Mouse (Mus musculus): ENCODE data around the gene Arhgap17.

Arhgap17 gene

GRCm38 (mm10) chr7:123369759-123370481, at the start of gene Arhgap17, which contains the start of gene Lcmt1:
Gene Arhgap17 (minus strand): TSS chr7:123369915.
Gene Lcmt1 (plus strand): TSS chr7:123369784.
- in situ Hi-C loops (cut with MboI; ENCODE audit: low sequenced_read_pairs), result no loop called here

- in situ Hi-C loops (cut with MboI; ENCODE audit: low sequenced_read_pairs), result no loop called here
These were observed 47.9 kb upstream of the Arhgap17 start for GRCm38 (mm10) chr7:123417661-123418060.

GRCm38 (mm10) chr7:123416803-123417202, 47.1 kb upstream of the Arhgap17 start:
- in situ Hi-C loops (cut with MboI; ENCODE audit: low sequenced_read_pairs), result no loop called here

DNA sequence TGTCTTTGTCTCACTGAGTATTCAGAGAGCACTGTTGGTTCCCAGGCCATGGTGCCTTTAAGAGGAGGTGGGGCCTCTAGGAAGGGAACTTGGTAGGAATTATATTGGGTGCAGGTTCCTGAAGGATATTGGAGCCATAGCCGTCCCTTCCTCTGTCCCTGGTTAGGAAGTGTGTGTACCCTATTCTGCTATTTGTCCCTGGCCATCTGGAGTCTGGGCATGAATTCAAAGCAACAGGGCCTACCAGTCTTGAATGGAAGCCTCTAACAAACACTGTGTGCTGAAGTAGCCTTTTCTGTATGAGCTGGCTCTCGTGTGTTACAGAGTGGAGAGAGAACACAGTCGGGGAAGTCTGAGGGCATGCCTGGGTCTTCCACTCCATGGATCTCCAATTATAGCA, 42.4 kb upstream of the Arhgap17 start:
- in situ Hi-C loops (cut with MboI; ENCODE audit: low sequenced_read_pairs), result no loop called here

DNA sequence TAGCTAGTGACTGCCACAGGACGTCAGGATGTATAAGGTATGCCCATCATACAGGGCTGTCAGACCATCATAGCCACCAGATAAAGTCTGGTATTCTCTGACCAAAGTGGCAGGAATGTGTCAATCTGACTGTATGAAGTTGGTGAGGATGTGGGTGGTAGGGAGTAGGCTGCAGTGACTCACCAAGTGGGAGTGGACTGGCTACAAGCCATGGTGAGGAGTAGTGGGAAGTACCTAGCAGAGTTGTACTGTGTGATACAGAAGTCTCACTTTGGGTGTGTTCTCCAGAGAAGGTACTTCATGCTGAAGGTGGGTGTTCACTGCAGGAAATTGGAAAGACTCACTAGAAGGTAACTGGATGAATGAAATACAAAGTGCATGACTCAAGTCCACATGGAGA, 41.4 kb upstream of the Arhgap17 start:
- in situ Hi-C loops (cut with MboI; ENCODE audit: low sequenced_read_pairs), result no loop called here

GRCm38 (mm10) chr7:123410502-123410901, 40.8 kb upstream of the Arhgap17 start:
- in situ Hi-C loops (cut with MboI; ENCODE audit: low sequenced_read_pairs), result no loop called here

GRCm38 (mm10) chr7:123406988-123407387, 37.3 kb upstream of the Arhgap17 start:
- in situ Hi-C loops (cut with MboI; ENCODE audit: low sequenced_read_pairs), result no loop called here

DNA sequence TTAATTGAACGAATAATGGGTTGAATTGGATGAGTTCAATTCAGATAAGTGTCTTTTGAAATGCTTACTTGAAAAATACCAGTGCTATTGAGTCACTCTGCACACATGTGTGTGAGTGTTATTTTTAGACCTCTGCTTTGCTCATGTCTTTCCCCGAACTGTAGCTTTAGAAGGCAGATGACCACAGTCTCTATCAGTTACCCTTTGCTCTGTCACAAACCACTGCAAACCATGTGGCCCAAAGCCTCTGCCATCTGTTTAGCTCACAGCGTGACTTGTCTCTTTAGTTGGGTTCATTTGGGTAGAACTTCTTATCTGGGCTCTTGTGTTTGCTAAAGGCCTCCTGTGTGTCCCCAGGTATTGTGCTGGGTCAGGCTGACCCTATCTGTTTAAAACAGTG, 35.9 kb upstream of the Arhgap17 start:
- in situ Hi-C loops (cut with MboI; ENCODE audit: low sequenced_read_pairs), result no loop called here

- in situ Hi-C loops (cut with MboI; ENCODE audit: low sequenced_read_pairs), result no loop called here
These were observed 34.5 kb upstream of the Arhgap17 start for GRCm38 (mm10) chr7:123404198-123404597.

DNA sequence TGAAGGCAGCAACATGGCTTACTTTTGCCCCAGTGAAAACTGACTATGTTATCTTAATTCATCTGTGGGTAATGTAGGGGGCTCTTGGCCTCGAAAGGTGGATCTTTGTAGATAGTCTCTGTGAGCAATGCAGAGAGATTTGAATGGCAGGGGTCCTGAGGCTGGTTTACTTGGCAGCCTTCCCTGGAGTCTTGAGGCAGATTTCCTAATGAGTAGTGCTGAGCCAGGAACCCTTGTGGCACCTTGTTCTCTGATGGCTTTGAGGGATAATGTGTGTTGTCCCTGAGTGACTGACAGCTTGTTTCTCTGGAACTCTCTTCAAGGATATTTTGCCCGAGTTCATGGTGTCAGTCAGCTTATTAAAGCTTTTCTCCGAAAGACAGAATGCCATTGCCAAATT, 31.4 kb upstream of the Arhgap17 start:
- in situ Hi-C loops (cut with MboI; ENCODE audit: low sequenced_read_pairs), result no loop called here

DNA sequence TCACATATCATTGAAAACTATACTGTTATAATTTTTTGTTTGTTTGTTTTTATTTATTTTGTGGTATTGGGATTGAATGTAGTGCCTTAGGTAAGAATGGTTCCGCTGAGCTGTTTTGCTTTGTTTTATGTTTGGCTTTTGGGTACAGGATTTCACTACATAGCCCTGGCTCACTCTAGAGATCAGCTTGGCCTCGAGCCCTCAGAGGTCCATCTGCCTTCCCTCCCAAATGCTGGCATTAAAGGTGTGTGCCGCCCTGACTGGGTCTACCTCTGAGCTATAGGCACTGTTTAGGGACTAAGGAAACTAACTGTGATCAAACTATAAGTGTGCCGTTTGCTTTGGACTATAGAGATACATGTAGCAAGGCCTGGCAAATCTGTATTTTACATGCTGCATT, 29.6 kb upstream of the Arhgap17 start:
- in situ Hi-C loops (cut with MboI; ENCODE audit: low sequenced_read_pairs), result no loop called here

GRCm38 (mm10) chr7:123398828-123399227, 29.1 kb upstream of the Arhgap17 start:
- in situ Hi-C loops (cut with MboI; ENCODE audit: low sequenced_read_pairs), result no loop called here

- in situ Hi-C loops (cut with MboI; ENCODE audit: low sequenced_read_pairs), result no loop called here
These were observed 28.2 kb upstream of the Arhgap17 start for GRCm38 (mm10) chr7:123397931-123398330.

GRCm38 (mm10) chr7:123397369-123397768, 27.7 kb upstream of the Arhgap17 start:
- in situ Hi-C loops (cut with MboI; ENCODE audit: low sequenced_read_pairs), result no loop called here

- in situ Hi-C loops (cut with MboI; ENCODE audit: low sequenced_read_pairs), result no loop called here
These were observed 27.2 kb upstream of the Arhgap17 start for GRCm38 (mm10) chr7:123396900-123397299.

DNA sequence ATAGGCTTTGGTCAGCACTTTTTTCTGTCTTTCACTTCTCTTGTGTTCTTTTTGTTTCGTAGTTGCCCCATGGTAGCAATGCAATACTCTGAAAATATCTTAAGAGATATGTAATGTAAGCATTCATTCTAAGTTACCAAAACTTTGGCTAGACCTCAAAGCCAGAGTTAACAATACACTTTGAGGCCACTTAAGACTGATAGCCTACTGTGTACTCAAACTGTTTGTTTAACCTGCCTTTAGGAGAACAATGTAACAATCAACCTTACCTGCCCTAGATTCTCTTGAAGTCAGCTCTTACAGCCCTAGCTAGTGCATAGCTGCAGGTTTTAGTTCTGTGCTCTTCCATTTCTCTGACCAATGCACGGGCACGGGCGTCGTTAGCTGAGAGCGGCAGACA, 24.6 kb upstream of the Arhgap17 start:
- in situ Hi-C loops (cut with MboI; ENCODE audit: low sequenced_read_pairs), result no loop called here

- in situ Hi-C loops (cut with MboI; ENCODE audit: low sequenced_read_pairs), result no loop called here
These were observed 20.1 kb upstream of the Arhgap17 start for GRCm38 (mm10) chr7:123389686-123390280.

DNA sequence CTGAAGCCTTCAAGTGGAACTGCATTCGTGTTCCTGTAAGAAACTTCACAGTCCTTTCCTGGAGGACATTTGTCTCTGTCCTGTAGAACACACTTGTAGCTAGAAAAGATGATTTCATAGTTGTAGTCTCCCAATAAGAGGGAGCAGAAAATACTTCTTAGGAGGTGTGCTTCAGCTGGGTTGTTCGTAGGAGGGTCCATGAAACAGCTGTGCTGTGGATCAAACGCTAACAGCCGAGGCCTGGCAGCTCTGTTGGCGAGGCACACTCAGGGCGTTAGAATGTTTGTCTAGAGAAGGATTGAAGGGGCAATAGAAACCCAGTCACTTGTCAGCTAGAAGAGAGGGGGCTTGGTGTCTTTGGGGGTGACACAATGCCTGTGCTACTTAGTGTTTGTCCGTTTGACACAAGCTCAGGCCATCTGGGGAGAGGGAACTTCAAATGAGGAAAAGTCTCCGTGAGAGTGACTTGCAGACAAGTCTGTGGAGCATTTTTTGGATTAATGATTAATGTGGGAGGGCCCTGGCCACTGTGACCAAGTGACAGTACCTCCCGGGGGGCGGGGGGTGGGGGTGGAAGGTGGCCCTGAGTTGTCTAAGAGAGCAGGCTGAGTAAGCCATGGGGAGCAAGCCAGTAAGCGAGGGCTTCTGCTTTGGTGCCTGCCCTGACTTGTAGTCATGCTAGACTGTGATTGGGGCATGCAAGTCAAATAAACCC, 16.1 kb upstream of the Arhgap17 start:
- in situ Hi-C loops (cut with MboI; ENCODE audit: low sequenced_read_pairs), result no loop called here

DNA sequence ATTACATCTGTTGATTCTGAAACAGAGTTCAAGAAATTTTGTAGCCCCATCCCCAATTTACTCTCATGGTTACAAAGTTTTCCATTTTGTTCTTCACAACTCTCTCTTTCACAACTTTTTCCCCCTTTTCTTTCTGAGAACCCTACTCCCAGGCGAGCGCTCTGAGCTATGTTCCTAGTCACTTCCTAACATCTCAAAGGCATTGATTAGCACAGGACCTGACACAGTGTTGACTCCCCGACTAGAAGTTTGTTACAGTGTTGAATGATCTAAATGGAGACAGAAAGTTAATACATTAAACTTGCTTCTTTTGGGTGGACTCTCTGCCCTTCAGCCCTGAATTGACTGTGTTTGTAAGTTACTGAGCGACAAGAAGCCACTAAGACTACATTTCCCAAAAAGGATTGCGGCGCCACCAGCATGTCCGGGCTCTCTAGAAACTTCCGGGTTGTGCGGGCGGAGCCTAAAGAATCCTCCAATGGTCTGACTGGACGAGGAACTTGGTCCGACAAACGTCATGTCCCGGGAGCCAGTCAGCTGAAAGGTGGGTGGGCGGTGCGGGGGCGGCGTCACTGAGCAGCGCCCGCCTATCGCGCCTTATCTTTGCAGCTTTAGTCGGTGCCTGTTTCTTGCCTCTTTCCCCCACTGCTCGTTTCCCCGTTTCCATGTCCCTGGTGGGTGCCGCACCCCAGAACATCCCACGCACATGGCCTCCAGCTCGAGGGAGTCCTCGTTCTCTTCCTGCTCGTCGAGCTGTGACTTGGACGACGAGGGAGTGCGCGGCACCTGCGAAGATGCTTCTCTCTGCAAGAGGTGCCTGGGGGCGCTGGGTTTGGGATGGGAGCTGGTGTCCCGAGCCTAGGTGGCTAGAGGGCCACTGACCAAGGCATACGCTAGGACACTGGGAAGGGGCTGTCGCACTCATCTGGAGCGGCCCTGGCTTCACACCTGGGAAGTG, 8.0 kb upstream of the Arhgap17 start:
- in situ Hi-C loops (cut with MboI; ENCODE audit: low sequenced_read_pairs), result no loop called here

DNA sequence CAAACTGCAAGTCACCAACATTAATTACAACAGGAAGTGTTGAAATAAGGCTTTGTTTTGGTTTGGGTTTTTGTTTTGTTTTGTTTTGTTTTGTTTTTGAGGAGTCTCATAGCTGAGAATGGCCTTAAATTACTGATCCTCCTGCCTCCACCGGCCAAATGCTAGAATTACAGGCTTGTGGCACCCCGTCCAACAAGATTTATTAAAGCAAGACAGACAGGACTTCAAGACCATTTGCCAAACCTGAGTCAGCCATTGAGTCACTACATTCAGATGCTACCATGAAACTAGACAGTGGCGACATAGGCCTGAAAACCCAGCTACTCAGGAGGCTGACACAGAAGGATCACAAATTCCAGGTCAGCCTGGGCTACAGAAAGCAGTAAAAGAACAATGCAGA, 1.8 kb upstream of the Arhgap17 start:
- in situ Hi-C loops (cut with MboI; ENCODE audit: low sequenced_read_pairs), result no loop called here

DNA sequence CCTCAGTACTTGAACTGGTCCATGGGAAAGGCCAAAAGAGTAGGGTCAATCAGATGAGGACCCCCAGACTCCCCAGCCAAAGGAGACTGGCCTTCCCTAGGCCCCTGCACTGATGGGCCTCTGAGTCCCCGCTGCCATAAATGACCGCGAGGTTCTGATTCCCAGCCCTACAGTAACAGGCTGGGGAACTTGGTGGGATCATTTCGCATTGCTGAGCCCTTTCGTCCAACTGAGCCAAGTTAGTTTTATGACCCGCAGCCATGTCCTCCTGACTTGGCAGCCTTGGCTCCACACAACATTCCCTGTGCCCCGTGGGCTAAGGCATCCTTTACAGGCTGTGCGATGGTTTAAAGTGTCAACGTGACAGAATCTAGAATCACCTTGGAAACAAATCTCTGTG, 985 bp upstream of the Arhgap17 start:
- in situ Hi-C loops (cut with MboI; ENCODE audit: low sequenced_read_pairs), result no loop called here
